Mouse (Mus musculus): ENCODE data around the gene Tnni2. TPM values are rescaled to one million over a fixed set of nuclear protein-coding genes. Genes with fewer than 3 reads are reported as not detected.
"Not testable (repeated sequence)": the region's sequence is repeated elsewhere in the genome, so short reads cannot be mapped to it uniquely, and the experiment has no call there.

Tnni2 gene
- polyA plus RNA-seq (2015; fragmentation: Nextera tagmentation; extraction: Ambion mirVana): 45.2 and 47.5 TPM in 2 replicates

DNA sequence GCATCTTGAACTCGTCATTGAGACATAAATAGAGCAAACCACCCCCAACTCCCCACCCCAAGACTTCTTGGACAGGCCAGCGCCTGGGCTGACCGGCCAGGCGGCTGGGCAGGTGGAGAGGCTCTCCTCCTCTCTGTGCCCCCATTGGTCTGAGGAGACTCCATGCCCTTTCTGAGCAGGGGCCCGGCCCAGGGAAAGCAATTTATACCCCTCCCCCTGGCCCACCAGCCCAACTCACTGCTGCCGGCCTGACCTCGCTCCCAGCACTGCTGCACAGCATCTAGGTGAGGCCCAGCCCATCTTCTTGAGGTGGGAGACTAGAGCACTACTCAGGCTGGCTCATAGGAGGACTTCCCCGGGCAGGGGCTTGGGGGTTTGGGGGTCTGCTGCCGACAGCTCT, at the start of gene Tnni2:
Tnni2 (plus strand) TSS at position 224 of the 400 bp plus-strand sequence.
- Histone ChIP-seq H3K4me3 (no peak within 1 kb of the TSS), H3K36me3 (no peaks in the 10 kb centered on the region), H3K27me3 (no peaks in the 10 kb centered on the region), H3K27ac (peak within 1 kb of the TSS; percentile 86), H3K4me2 (replicated peaks) (peak within 1 kb of the TSS; percentile 12; the same call in 1 of the 2 replicates), H3K9me3 (no peaks in the 10 kb centered on the region), H3K4me1 (peaks cover 47% of the 10 kb centered on the region), H3K9ac (peak within 1 kb of the TSS; percentile 39)
- ATAC-seq (ENCODE audit: low FRiP score, low read depth): no peak
- 72% methylated on average over 9 of the region's 9 CpGs for WGBS

DNA sequence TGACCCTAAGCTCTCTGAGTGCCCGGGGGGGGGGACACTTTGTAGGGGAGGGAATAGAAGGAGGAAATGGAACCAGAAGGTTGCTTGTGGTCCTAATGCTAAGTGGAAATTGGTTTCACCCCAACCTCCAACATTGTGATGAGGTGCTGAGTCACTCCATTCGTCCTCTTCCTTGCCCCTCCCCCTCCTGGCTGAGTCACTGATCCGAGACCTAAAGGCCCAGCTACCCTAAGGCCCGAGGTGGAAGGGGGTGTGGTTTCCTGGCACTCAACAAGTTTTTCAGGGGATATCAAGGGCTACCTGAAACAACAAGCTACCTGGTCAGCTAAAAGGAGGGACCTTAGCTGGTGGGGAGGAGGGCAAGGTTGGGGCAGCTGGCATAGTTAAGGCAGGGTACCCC, 48.4 kb upstream of the Tnni2 start:
- ATAC-seq (ENCODE audit: low FRiP score, low read depth): 0 out of 2 replicates have a peak, but pooled peaks have one; percentile 19
- H3K9me3 ChIP-seq: no peaks in the 10 kb centered on the region
- no peak overlapping the region for H3K9ac ChIP-seq
- H3K27ac ChIP-seq: no peak overlapping the region
- no peaks in the 10 kb centered on the region for H3K27me3 ChIP-seq
- H3K4me1 ChIP-seq: no peaks in the 10 kb centered on the region
- no peaks in the 10 kb centered on the region for H3K36me3 ChIP-seq
- 32% methylated on average over 4 of the region's 4 CpGs for WGBS
- no peak overlapping the region for H3K4me2 ChIP-seq (replicated peaks)
- H3K4me3 ChIP-seq: no peak overlapping the region

DNA sequence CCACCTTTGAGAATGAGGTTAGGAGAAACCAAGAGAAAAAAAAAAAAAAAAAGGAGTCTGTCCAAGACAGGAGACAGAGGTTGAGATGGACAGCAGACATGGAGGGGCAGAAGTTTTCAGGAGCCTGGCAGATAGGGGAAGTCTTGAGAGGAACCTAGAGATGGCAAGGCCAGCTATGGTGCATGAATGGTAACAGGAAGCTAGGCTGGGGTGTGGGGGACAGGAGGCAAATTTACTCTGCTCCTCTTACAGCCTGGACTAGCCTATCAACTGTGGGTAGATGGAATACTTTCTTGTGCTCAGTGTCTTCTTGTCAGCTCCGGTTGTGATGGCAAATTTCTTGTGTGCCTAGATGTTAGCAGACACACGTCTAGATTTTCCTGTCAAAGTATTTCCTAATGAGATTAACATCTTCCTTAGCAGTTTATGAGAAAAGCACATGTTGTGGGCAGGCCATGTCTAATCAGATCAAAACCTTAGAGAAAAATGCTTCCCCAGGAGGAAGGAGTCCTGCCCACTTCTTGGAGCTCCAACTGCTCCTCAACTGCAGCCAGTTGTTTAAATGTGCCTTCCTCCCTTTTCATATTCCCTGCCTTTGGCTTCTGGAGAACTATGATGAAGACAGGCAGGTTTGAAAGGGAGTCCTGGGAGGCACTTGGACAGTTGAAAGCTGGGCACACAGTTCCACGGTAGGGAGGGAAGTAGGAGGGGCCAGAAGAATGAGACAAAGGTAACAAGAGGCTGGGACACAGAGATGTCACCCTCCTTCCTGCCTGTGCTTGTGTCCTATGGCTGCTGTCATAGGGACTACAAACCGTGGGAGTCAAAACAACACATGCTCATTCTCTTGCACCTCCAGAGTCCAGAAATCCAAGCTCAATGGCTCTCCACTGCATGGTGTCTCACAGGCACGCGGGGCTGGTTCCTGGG, 47.1 kb upstream of the Tnni2 start:
- WGBS: 71% methylated on average over 6 of the region's 6 CpGs
- H3K4me2 ChIP-seq (replicated peaks): no peak overlapping the region

DNA sequence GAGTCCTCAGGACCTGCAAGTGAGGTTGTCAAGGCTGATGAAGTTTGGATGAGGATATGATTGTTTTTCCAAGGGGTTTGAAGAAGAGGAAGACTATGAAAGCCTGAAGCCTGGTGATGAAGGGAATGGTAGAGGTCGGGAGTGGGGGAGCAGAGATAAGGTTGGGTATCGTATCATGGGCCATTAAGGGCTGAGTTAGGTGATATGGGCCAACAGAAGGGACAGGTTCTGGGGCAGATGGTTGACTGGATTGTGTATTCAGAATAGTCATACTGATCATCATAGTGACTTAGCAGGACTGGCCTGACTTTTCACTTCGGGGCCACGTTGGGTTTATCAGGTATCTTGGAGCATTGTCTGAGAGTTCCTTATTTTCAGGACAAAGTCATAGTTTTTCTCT, 46.1 kb upstream of the Tnni2 start:
- Histone ChIP-seq H3K4me2 (replicated peaks) (no peak overlapping the region), H3K9ac (no peak overlapping the region), H3K27me3 (no peaks in the 10 kb centered on the region), H3K36me3 (no peaks in the 10 kb centered on the region), H3K27ac (no peak overlapping the region), H3K4me1 (no peaks in the 10 kb centered on the region), H3K9me3 (no peaks in the 10 kb centered on the region), H3K4me3 (no peak overlapping the region)
- no peak for ATAC-seq (ENCODE audit: low FRiP score, low read depth)
- 86% methylated on average over 4 of the region's 4 CpGs for WGBS

More for the DNA sequence above, 47.1 kb upstream of the Tnni2 start:
- Histone ChIP-seq H3K4me1 (no peaks in the 10 kb centered on the region), H3K9ac (no peak overlapping the region), H3K27ac (no peak overlapping the region), H3K36me3 (no peaks in the 10 kb centered on the region), H3K27me3 (no peaks in the 10 kb centered on the region), H3K4me3 (no peak overlapping the region), H3K9me3 (no peaks in the 10 kb centered on the region)
- ATAC-seq (ENCODE audit: low FRiP score, low read depth): no peak

DNA sequence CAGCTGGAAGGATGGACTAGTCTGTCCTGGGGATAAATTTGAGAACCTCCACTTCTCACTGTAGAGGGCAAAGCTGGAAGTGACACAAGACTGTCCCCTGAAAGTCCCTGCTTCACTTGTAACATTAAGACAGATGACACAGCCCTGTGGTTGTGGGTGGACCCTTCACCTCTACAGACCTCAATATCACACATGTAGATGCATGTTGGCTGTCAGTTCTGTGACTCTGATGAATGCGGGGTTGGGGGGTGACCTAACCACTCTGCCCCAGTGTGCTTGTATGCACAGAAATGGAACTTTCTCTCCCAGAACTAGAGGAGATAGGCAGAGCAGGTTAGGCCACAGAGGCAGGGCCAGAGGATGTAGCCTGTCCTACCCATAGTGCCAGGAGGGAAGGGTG, 45.0 kb upstream of the Tnni2 start:
- Histone ChIP-seq H3K4me3 (no peak overlapping the region), H3K27ac (no peak overlapping the region), H3K4me2 (replicated peaks) (no peak overlapping the region), H3K36me3 (no peaks in the 10 kb centered on the region), H3K9me3 (no peaks in the 10 kb centered on the region), H3K27me3 (no peaks in the 10 kb centered on the region), H3K4me1 (no peaks in the 10 kb centered on the region), H3K9ac (no peak overlapping the region; the same call in 1 of the 2 replicates)
- no peak for ATAC-seq (ENCODE audit: low FRiP score, low read depth)
- 83% methylated on average over 1 of the region's 1 CpGs for WGBS

DNA sequence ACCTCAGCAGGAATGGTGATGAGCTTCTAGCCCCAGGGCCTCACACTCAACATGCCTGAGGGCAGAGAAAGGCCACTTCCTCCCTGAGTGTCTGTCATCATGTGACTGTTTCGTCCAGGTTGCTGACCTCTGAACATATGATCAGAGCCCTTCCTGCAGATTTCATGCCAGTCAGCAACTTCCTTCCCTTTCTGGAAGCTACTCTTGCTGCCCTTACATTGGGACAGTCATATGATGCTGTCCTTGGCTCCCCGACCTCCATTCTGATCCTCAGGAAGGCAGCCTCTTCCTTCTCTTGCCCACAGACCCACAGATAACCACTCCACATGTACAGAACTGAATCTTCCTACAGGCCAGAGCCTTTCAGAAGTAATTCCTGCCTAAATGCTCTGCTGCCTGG, 43.6 kb upstream of the Tnni2 start:
- Histone ChIP-seq H3K4me1 (no peaks in the 10 kb centered on the region), H3K4me2 (replicated peaks) (no peak overlapping the region), H3K27me3 (no peaks in the 10 kb centered on the region), H3K9me3 (no peaks in the 10 kb centered on the region), H3K9ac (no peak overlapping the region), H3K27ac (no peak overlapping the region), H3K36me3 (no peaks in the 10 kb centered on the region), H3K4me3 (no peak overlapping the region)
- WGBS: 56% methylated on average over 2 of the region's 2 CpGs
- no peak for ATAC-seq (ENCODE audit: low FRiP score, low read depth)

DNA sequence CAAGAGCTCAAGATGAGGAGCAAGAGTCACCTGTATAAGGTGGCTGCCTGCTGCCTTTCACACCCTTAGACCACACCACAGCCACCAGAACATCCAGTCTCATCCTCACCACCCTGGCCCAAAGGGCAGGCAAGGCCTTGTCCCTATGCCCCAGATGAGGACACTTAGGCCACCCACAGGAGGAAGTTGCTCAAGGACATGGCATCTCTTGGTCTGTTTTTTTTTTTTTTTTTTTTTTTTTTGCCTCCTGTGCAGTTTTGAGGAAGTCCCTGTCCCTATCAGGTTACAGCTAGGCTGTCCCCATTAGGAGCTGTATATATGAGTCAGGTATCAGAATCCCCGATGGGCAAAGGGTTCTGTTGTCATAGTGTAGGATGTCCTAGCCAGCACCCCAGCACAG, 42.4 kb upstream of the Tnni2 start:
- Histone ChIP-seq H3K27me3 (no peaks in the 10 kb centered on the region), H3K9ac (no peak overlapping the region), H3K36me3 (no peaks in the 10 kb centered on the region), H3K27ac (no peak overlapping the region), H3K4me3 (no peak overlapping the region), H3K4me1 (no peaks in the 10 kb centered on the region), H3K4me2 (replicated peaks) (no peak overlapping the region), H3K9me3 (no peaks in the 10 kb centered on the region)
- ATAC-seq (ENCODE audit: low FRiP score, low read depth): no peak
- WGBS: 76% methylated on average over 1 of the region's 1 CpGs

DNA sequence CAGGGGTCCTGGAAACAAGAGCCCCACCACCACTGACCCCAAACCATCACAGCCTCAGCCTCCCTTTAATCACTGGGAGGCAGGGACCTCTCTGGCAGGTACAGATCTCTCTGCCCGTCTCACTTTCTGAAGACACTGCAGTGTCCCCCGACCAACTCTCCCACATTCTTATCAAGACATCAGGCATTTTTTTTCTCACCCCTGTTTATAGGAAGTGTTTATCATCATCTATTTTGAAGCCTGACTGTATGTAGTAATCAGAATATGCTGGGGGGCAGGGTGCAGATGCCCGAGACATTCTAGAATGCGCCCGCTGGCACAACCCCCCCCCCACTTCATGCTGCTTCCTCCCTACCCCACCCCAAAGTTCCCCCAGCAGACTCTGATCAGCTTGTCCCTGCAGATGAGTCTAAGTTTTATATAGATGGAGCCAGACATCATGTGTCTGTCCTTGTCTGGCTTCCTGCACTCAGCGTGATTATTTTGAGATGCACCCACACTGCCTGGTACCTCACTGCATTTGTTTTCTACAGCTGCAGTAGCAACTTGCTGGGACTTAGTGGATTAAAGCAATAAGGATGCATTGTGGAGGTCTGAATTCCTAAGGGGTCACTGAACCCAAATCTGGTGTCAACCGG, 41.4 kb upstream of the Tnni2 start:
- WGBS: 69% methylated on average over 7 of the region's 7 CpGs
- no peaks in the 10 kb centered on the region for H3K36me3 ChIP-seq
- H3K27me3 ChIP-seq: no peaks in the 10 kb centered on the region
- ATAC-seq (ENCODE audit: low FRiP score, low read depth): no peak; the same call in 1 of the 2 replicates
- no peak overlapping the region for H3K4me3 ChIP-seq
- H3K4me1 ChIP-seq: no peaks in the 10 kb centered on the region
- no peak overlapping the region for H3K27ac ChIP-seq
- H3K9ac ChIP-seq: no peak overlapping the region
- no peaks in the 10 kb centered on the region for H3K9me3 ChIP-seq
- no peak overlapping the region for H3K4me2 ChIP-seq (replicated peaks)

DNA sequence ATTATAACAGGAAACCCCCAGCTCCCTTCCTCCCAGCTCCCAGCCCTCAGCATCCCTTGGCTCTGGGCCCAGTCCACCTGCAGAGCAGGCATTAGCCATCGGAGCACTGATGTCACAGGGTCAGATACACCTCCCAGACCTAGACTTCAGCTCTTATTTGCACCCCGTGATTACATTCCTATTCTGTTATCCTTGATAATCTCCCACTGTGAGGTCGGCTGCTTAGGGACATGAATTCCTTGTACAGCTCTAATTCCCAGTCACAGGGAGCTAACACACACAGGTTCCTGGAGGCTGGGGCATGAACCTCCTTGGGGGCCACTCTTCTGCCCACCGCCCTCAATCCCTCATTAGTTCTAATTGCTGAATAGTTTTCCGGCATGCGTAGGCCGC, 40.9 kb upstream of the Tnni2 start:
- no peaks in the 10 kb centered on the region for H3K27me3 ChIP-seq
- H3K27ac ChIP-seq: no peak overlapping the region
- H3K4me2 ChIP-seq (replicated peaks): no peak overlapping the region
- H3K4me3 ChIP-seq: no peak overlapping the region
- no peak for ATAC-seq (ENCODE audit: low FRiP score, low read depth)
- H3K9me3 ChIP-seq: no peaks in the 10 kb centered on the region
- no peaks in the 10 kb centered on the region for H3K4me1 ChIP-seq
- 37% methylated on average over 7 of the region's 7 CpGs for WGBS
- H3K36me3 ChIP-seq: no peaks in the 10 kb centered on the region
- H3K9ac ChIP-seq: no peak overlapping the region

DNA sequence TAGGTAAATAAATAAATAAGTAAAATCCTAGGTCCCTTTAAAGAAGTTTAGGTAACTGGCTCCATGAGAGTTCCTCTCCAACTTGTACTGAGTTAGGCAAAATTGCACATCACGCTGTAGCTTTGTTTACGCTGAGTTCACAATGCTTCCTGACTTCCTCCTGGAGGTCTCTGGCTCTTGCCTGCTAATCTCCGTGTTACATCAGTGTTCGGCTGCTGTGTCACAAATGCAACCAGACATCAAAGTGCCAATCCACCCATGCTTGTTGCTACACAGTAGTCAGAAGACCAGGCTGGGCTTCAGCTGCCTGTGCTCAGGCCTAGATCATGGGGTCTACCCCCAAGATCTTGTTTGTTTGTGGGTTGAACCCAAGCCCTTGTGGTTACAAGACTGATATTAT, 38.0 kb upstream of the Tnni2 start:
- 79% methylated on average over 4 of the region's 4 CpGs for WGBS
- Histone ChIP-seq H3K36me3 (no peaks in the 10 kb centered on the region), H3K4me3 (no peak overlapping the region), H3K27ac (no peak overlapping the region), H3K9me3 (no peaks in the 10 kb centered on the region), H3K9ac (no peak overlapping the region), H3K4me1 (no peaks in the 10 kb centered on the region), H3K27me3 (no peaks in the 10 kb centered on the region), H3K4me2 (replicated peaks) (no peak overlapping the region)
- no peak for ATAC-seq (ENCODE audit: low FRiP score, low read depth)

DNA sequence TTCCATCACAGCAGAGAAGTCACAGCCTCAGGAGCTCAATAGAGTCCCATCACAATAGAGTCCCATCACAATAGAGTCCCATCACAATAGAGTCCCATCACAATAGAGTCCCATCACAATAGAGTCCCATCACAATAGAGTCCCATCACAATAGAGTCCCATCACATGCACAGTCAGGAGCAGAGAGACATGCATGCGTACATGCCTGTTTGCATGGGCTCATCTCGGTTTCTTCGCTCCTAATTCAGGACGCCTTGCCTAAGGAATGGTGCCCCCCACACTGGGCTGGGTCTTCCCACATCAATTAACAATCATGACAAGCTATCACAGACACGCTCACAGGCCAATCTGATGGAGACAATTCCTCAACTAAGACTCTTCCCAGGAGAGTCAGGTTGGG, 36.5 kb upstream of the Tnni2 start:
- H3K4me2 ChIP-seq (replicated peaks); H3K36me3 ChIP-seq; H3K9ac ChIP-seq; H3K4me1 ChIP-seq; H3K9me3 ChIP-seq; H3K27ac ChIP-seq; ATAC-seq (ENCODE audit: low FRiP score, low read depth); H3K27me3 ChIP-seq; H3K4me3 ChIP-seq: not testable (repeated sequence)
- 91% methylated on average over 5 of the region's 5 CpGs for WGBS

DNA sequence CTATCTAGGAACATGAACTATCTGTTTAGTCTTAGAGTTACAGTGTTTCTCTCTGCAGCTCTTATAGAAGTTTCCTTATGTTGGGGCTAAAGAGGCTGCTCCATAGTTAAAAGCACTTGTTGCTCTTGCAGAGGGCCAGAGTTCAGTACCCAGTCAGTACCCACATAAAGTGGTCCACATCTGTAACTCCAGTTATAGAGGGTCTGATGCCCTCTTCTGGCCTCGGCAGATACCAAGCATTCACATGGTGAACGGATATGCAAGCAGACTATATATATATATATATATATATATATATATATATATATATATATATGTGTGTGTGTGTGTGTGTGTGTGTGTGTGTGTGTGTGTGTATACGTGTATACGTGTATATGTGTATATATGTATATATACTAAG, 33.7 kb upstream of the Tnni2 start:
- H3K9me3 ChIP-seq: no peaks in the 10 kb centered on the region
- H3K27me3 ChIP-seq: no peaks in the 10 kb centered on the region
- H3K9ac ChIP-seq: no peak overlapping the region
- WGBS: 75% methylated on average over 4 of the region's 4 CpGs
- no peak for ATAC-seq (ENCODE audit: low FRiP score, low read depth)
- H3K27ac ChIP-seq: no peak overlapping the region
- H3K4me3 ChIP-seq: no peak overlapping the region
- no peaks in the 10 kb centered on the region for H3K36me3 ChIP-seq
- no peak overlapping the region for H3K4me2 ChIP-seq (replicated peaks)
- H3K4me1 ChIP-seq: no peaks in the 10 kb centered on the region

Measured in limb, embryonic 13.5 days (tissue).